Mouse (Mus musculus) right cerebral cortex, postnatal 4 days (tissue): Measurements from ENCODE around the gene Aldh4a1.

Experiments used
- DNase-seq: peaks from one replicate; pipeline ENCODE4 v3.0.0-alpha.2; 2022

Aldh4a1 gene

DNA sequence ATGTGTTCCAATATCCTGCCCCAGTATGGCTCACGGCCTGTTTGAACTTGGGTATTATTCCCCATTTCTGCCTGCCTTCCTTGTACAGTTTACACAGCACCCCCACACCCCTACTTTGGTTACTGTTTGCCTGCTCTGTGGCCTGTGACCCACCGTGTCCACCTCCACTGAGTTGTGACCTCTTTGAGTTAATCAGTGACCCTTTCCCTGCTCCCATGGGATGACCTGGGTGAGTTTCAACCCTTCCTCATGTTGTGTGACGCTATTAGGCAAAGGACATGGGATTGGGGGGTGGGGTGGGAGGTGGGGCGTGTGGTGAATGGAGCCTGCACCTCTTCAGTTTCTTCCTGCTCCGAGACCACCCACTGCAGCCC, 1.4 kb downstream of the Aldh4a1 start:
- DNase-seq, result no peak

DNA sequence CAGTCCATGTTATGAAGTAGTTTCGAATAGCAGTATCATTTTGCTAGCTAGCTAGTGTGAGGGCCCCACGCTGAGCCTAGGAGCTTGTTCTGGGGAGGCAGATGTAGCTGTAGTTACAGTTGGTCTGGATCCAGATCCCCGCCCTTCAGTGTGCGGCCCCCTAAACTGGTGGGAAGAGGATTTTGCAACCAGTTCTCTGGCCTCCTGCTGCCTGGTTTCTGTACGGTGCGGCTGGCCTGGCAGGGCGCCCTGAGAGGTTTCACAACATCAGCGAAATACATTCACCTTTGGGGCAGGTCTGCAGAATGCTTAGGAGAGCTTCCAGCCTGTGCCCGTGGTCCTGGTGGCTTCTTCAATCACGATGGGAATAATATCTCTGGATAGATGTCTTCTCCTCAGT, 2.0 kb downstream of the Aldh4a1 start:
- no peak for DNase-seq

DNA sequence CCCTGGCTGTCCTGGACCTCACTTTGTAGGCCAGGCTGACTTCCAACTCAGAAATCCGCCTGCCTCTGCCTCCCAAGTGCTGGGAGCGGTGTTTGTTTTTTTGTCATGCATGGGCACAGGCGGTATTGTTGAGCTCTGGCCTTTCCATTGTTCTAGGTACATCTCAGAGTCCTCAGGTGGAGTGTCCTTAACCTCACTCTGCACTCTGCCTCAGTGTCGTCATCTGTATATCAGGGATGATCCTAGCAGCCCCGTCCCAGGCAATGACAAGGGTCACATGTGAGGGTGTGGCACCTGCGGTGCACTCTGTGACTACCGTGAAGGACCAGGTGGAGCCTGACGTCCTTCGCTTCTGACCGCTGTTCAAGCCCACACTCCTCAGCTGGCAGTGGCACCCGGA, 4.7 kb downstream of the Aldh4a1 start:
- no peak for DNase-seq

GRCm38 (mm10) chr4:139630171-139630570, 7.5 kb downstream of the Aldh4a1 start:
- DNase-seq, result no peak

DNA sequence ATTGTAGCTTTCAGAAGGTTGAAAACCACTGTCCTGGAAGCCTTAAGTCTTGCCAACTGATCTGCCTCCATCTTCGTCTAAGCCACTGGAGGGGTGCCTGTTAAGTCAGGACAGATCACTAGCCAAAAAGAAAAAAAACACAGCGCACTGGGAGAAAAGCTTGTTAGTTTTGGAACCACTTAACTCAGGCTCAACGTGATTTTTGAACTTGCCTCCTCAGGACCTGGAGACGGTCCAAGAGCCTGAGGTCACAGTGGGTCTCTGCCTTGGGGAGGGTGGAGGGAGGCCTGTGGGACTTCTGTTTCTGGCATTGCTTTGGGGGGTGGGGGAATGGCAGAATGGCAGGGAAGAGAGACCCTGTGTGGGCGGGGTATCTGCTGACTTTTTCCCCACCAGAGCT, 8.5 kb downstream of the Aldh4a1 start:
- no peak for DNase-seq

DNA sequence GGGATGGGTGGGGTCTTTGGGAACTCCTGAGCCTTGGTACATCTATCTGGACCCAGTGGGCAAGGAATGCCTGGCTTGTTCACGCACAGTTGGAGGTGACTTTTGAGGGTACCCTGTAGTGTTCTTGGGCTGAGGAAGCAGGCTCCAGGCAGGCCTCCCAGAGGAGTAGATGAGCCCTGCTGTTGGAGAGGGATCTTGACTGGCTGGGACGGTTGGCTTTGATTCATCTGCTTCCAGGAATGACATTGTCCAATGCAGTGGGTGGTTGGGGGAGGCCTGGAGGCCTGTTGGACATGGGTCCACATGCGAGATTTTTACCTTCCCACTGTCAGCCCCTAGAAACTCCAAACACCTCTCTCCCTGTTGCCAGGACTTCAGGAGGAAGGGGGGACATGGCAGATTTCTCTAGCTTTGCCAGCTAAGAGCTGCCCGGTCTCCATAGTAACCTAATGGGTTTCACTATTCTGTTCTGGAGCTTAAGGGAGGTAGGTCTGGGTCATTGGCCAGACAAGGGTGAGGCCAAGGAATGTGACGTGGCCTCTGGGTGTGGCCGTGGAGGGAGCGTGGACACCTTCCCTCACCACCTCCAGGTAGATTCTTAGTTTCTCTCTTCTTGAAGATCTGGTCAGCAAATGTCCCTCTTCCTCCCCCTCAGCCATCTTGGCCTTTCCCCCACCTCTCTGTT, 9.0 kb downstream of the Aldh4a1 start:
- DNase-seq, result no peak

GRCm38 (mm10) chr4:139632254-139632580, 9.6 kb downstream of the Aldh4a1 start:
- DNase-seq, result no peak

GRCm38 (mm10) chr4:139636373-139636772, 13.7 kb downstream of the Aldh4a1 start:
- DNase-seq, result peak; percentile 88

DNA sequence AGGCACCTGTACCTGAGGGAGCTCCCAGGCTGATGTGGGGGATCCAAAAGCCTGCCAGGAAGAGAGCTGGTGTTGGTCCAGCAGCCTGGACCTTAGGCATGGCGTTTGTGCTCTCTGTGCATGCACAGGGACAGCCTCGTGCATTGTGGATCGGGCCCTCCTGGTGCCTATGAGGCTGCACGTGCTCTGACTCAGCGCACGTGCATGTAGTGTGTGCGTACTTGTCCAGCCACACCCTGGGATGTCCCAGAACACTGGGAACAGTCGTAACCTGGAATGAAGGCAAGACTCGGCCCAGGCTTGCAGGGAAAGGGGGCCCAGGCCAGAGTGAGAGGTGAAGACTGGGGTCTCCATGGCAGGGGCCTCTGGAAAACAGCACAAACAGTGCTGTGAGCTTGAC, 15.2 kb downstream of the Aldh4a1 start:
- DNase-seq, result no peak

GRCm38 (mm10) chr4:139638356-139638755, 15.7 kb downstream of the Aldh4a1 start:
- no peak for DNase-seq

DNA sequence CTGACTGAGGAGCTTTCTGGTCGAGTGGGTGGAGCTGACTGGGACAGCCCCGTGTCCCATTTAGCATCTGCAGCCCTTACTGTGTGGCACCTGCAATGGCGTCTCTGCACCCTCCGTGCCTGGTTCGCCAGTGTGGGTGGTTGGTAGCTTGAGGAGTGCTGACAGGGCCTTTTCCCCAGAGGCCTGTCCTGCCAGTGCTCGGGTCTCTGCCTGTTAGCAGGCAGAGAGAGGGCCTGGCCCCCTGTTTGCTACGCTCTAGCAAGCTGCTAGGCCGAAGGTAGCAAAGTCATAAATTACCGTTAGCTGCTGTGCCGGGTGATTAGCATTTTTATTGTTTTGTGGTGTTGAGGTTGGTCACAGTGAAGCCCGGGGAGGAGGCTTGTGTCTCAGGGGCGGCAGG, 17.1 kb downstream of the Aldh4a1 start:
- no peak for DNase-seq

- DNase-seq, result no peak
These were observed 17.7 kb downstream of the Aldh4a1 start for GRCm38 (mm10) chr4:139640333-139640732.

GRCm38 (mm10) chr4:139640775-139641174, 18.1 kb downstream of the Aldh4a1 start:
- no peak for DNase-seq

DNA sequence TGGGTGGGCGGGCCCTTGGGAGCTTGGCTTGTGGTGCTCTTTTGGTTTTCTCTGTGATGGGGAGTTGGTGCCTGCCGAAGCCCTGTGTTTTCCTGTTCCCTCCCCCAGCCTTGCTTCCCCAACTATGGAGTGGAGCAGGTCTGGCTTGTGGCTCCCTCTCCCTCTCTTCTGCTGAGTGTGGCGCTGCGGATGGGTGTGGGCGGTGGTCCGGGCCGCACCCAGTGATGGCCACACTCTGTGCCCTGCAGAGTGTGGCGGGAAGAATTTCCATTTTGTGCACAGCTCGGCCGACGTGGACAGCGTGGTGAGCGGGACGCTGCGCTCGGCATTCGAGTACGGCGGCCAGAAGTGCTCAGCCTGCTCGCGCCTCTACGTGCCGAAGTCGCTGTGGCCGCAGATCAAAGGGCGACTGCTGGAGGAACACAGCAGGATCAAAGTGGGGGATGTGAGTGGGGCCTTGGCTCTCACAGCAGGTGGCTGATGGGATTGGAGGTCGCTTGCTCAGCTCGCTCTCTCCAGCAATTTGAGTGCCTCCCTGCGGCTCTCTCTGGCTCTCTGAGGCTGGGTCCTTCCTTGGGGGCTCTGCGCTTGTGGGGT, 19.3 kb downstream of the Aldh4a1 start:
- DNase-seq, result peak; percentile 30

- DNase-seq, result peak; percentile 90
These were observed 21.3 kb downstream of the Aldh4a1 start for GRCm38 (mm10) chr4:139643972-139644371.

- no peak for DNase-seq
These were observed 24.2 kb downstream of the Aldh4a1 start for GRCm38 (mm10) chr4:139646916-139647315.

GRCm38 (mm10) chr4:139650086-139650743, 27.5 kb downstream of the Aldh4a1 start:
- DNase-seq, result no peak

DNA sequence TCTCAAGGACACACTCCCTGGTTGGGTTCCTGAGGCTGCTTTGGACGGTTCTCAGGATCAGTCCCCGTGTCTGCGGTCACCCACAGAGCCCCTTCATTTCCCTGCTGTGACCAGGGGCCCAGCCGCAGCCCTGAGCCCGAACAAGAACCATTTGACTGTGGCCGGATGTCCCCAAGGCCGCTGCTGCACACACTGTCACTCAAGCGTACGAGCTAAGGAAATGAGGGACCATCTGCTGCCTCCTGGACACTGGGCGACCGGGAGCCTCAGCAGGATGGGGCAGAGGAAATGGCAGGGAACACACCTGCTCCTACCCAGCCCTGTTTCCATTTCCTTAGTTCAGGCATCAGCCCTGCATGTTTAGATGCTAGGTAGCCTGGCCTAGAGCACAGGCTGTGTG, 28.2 kb downstream of the Aldh4a1 start:
- no peak for DNase-seq

GRCm38 (mm10) chr4:139653238-139653637, 30.6 kb downstream of the Aldh4a1 start, which contains the start of gene Tas1r2:
Tas1r2 (plus strand) TSS chr4:139653538.
- no peak for DNase-seq

- no peak for DNase-seq
These were observed 39.2 kb downstream of the Aldh4a1 start for GRCm38 (mm10) chr4:139661897-139662296.

GRCm38 (mm10) chr4:139667632-139668031, 45.0 kb downstream of the Aldh4a1 start:
- no peak for DNase-seq

GRCm38 (mm10) chr4:139669847-139670246, 47.2 kb downstream of the Aldh4a1 start:
- peak; percentile 41 for DNase-seq

GRCm38 (mm10) chr4:139675696-139676095, 53.0 kb downstream of the Aldh4a1 start:
- no peak for DNase-seq
